Mouse (Mus musculus): Measurements from ENCODE around the gene Fh1.

DNA sequence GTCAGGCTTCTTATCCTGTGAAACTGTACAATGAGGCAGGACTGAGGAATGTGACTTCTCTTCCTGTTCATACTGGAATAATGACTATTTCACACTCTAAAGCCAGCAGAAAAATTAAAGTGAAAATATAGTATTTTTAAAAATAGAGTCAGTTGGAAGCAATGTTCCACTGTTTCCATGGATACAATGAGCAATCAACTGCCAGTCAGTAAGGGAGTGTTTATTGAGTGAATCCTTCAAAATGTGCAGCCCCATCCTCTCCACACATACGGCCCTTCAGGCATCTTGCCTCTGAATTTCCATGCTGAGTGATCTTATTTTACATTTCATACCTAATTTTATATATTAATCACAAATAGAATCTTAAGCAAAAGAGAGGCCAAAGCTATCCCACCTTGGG, 74.8 kb downstream of the Fh1 start:
- TF ChIP-seq POLR2A (IDR thresholded peaks at IDR 0.05; ENCODE audit: extremely low read depth, insufficient read depth, low read length) (no peak), CTCF (IDR thresholded peaks at IDR 0.05; ENCODE audit: extremely low read depth, insufficient read depth, low read length) (no peak)
